Mouse (Mus musculus) hindbrain, embryonic 12.5 days (tissue): ENCODE results near the gene D030056L22Rik. TPM values are rescaled to one million over a fixed set of nuclear protein-coding genes. Genes with fewer than 3 reads are reported as not detected.
"Not testable (repeated sequence)": the region's sequence is repeated elsewhere in the genome, so short reads cannot be mapped to it uniquely, and the experiment has no call there.

Experiments used
- ATAC-seq: fragments of 200-750 bp; cut with Nextera tagmentation; 2 replicates; pipeline ENCODE4 v1.8.0; 2017; ENCODE audit warnings: moderate TSS enrichment; ENCODE audit not compliant: low FRiP score
- H3K27ac ChIP-seq: fragments of 300-500 bp; sonication (generic); 2 replicates; pipeline ENCODE4 v1.5.1; 2016; ENCODE audit warnings: mild to moderate bottlenecking
- H3K27me3 ChIP-seq: fragments of 300-500 bp; sonication (generic); 2 replicates; pipeline ENCODE4 v1.6.1; 2016; ENCODE audit warnings: mild to moderate bottlenecking
- H3K36me3 ChIP-seq: fragments of 300-500 bp; sonication (generic); 2 replicates; pipeline ENCODE4 v1.6.1; 2016; ENCODE audit warnings: mild to moderate bottlenecking
- H3K4me1 ChIP-seq: fragments of 300-500 bp; sonication (generic); 2 replicates; pipeline ENCODE4 v1.6.1; 2016
- H3K4me2 ChIP-seq: fragments of 300-500 bp; sonication (generic); replicated peaks from 2 replicates; pipeline ENCODE4 v1.6.1; 2016; ENCODE audit warnings: mild to moderate bottlenecking
- H3K4me3 ChIP-seq: fragments of 300-500 bp; sonication (generic); 2 replicates; pipeline ENCODE4 v1.5.1; 2016; ENCODE audit warnings: mild to moderate bottlenecking
- H3K9ac ChIP-seq: fragments of 300-500 bp; sonication (generic); 2 replicates; pipeline ENCODE4 v1.6.1; 2016; ENCODE audit warnings: mild to moderate bottlenecking, moderate library complexity
- H3K9me3 ChIP-seq: fragments of 300-500 bp; sonication (generic); replicated peaks from 2 replicates; pipeline ENCODE4 v1.6.1; 2016; ENCODE audit warnings: mild to moderate bottlenecking
- WGBS: fragments of 180-500 bp; shearing (Covaris S2); methylation state at CpG from one replicate; pipeline ENCODE4 v1.1.7; 2016; 5-methylcytosine and 5-hydroxymethylcytosine counted together
- polyA plus RNA-seq: library from polyadenylated mRNA; unstranded; fragments of >200 nt; fragmentation: Nextera tagmentation; extraction: Ambion mirVana; gene quantifications from 2 replicates; pipeline ENCODE4 v1.2.1, GENCODE M21; 2016

The D030056L22Rik gene
- polyA plus RNA-seq, 1 experiment from 2014 or later = 69.3 TPM

DNA sequence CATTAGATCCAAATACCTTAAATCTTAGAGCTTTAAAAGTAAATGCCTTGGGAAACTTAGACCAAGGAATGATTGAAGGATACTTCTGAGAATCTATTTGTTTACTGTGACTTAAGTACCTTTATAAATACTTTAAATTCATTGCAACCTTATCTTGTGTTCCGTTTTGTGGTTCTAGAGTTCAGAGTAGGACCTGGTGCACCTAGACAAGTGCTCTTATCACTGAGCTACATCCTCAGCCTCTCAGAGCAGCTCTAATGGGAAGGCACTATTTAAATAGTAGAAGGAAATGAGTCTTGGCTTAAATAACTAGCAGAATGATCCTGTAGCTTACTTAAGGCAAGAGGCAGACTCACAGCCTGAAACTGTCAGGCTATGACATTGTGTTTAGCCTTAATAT, 17.4 kb upstream of the D030056L22Rik start:
- no peaks in the 10 kb centered on the region for H3K4me1 ChIP-seq
- whole genome bisulfite sequencing = 86% methylated on average over 1 of the region's 1 CpGs
- no peaks in the 10 kb centered on the region for H3K27me3 ChIP-seq
- no peak overlapping the region for H3K4me2 ChIP-seq
- H3K9me3 ChIP-seq = no peaks in the 10 kb centered on the region
- no peak overlapping the region for H3K27ac ChIP-seq
- no peak overlapping the region for H3K9ac ChIP-seq
- 0 out of 2 replicates have a peak, but pooled peaks cover 4% of the 10 kb centered on the region for H3K36me3 ChIP-seq
- no peak overlapping the region for H3K4me3 ChIP-seq
- no peak for ATAC-seq

DNA sequence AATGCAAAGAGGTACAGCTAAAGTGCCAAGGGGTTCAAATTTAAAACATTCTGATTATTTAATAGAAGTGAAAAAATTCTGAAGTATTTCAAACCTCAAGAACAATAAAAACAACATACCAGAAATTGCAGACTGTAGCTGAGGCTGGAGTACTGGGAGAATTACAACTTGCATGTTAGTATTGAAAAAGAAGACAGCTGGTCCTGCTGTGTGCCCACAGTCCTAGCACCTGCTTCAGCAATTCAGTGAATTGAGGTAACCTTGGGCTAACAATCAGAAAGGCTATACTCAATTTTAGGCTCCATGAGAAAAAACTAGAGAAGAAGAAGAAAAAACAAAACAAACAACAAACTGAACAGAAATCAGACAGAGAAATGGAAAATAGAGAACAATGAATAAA, 4.9 kb upstream of the D030056L22Rik start:
- Histone ChIP-seq H3K4me3 (no peak overlapping the region), H3K9me3 (no peaks in the 10 kb centered on the region), H3K36me3 (0 out of 2 replicates have a peak, but pooled peaks cover 2% of the 10 kb centered on the region), H3K4me2 (no peak overlapping the region), H3K9ac (no peak overlapping the region), H3K4me1 (peaks cover 5% of the 10 kb centered on the region; the same call in 1 of the 2 replicates), H3K27me3 (no peaks in the 10 kb centered on the region), H3K27ac (no peak overlapping the region)
- ATAC-seq = no peak

- Histone ChIP-seq H3K36me3 (0 out of 2 replicates have a peak, but pooled peaks cover 2% of the 10 kb centered on the region), H3K27ac (no peak overlapping the region), H3K4me1 (peaks cover 24% of the 10 kb centered on the region), H3K9ac (no peak overlapping the region), H3K4me3 (no peak overlapping the region), H3K4me2 (no peak overlapping the region), H3K27me3 (no peaks in the 10 kb centered on the region), H3K9me3 (no peaks in the 10 kb centered on the region)
- 57% methylated on average over 6 of the region's 6 CpGs for WGBS
- no peak for ATAC-seq
Measured at GRCm38 (mm10) chr19:18710903-18711302, 2.1 kb upstream of the D030056L22Rik start.

DNA sequence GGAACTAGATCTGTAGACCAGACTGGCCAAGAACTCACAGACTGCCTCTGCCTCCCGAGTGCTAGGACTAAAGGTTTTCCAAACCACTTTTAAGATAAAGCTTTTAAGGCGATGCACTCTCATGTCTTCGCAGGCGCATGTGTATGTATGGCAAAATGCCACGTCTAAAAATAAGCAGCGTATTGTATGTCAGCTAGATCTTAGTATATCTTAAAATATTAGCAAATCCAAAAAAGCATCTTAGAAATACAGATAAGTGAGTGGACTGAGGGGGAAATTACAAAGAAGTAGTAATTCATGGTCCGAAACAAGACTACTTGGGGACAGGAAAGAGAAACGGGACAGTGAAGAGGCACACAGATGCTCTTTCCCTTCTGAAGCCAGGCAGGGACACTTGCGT, 1.4 kb upstream of the D030056L22Rik start:
- no peak overlapping the region for H3K4me2 ChIP-seq
- H3K9ac ChIP-seq = no peak overlapping the region
- peaks cover 24% of the 10 kb centered on the region for H3K4me1 ChIP-seq
- no peak for ATAC-seq
- 90% methylated on average over 9 of the region's 9 CpGs for WGBS
- H3K4me3 ChIP-seq = no peak overlapping the region
- no peaks in the 10 kb centered on the region for H3K9me3 ChIP-seq
- 0 out of 2 replicates have a peak, but pooled peaks cover 2% of the 10 kb centered on the region for H3K36me3 ChIP-seq
- H3K27ac ChIP-seq = no peak overlapping the region
- no peaks in the 10 kb centered on the region for H3K27me3 ChIP-seq

GRCm38 (mm10) chr19:18712153-18712865, 684 bp upstream of the D030056L22Rik start:
- H3K27me3 ChIP-seq = no peaks in the 10 kb centered on the region
- no peaks in the 10 kb centered on the region for H3K9me3 ChIP-seq
- peak overlapping the region; percentile 84 for H3K9ac ChIP-seq
- peak overlapping the region; percentile 86 for H3K4me2 ChIP-seq
- H3K4me1 ChIP-seq = peaks cover 24% of the 10 kb centered on the region
- peak overlapping the region; percentile 92 for H3K27ac ChIP-seq
- peak overlapping the region; percentile 95 for H3K4me3 ChIP-seq
- WGBS = 59% methylated on average over 16 of the region's 16 CpGs
- H3K36me3 ChIP-seq = 0 out of 2 replicates have a peak, but pooled peaks cover 2% of the 10 kb centered on the region
- ATAC-seq = 0 out of 2 replicates have a peak, but pooled peaks have one; percentile 9

GRCm38 (mm10) chr19:18713357-18713756, 364 bp downstream of the D030056L22Rik start:
- H3K4me3 ChIP-seq = peak overlapping the region; percentile 95
- H3K27ac ChIP-seq = peak overlapping the region; percentile 68
- H3K4me2 ChIP-seq = peak overlapping the region; percentile 86
- H3K27me3 ChIP-seq, H3K9me3 ChIP-seq, H3K36me3 ChIP-seq: not testable (repeated sequence)
- H3K4me1 ChIP-seq = peaks cover 24% of the 10 kb centered on the region
- peak overlapping the region; percentile 84 for H3K9ac ChIP-seq
- ATAC-seq = peak; percentile 78
- WGBS = under 1% methylated on average over 42 of the region's 46 CpGs

DNA sequence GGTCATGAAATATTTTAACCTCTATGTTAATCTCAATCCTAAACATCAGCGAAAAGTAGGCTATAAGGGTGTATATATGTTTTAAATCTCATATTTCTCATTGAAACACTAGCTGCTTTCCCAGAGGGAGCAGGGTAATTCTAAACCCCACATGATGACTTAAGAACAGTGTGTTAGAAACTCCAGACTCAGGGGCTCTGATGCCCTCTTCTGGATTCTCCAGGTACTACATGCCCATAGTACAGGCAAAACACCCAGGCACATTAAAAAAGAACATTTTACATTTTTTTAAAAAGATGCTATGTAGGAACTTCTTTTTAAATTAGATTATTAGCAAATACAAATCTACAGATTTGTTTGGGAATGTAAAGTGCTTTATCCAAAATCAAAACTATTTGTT, 3.4 kb downstream of the D030056L22Rik start:
- Histone ChIP-seq H3K36me3 (no peaks in the 10 kb centered on the region), H3K4me3 (no peak overlapping the region), H3K27me3 (no peaks in the 10 kb centered on the region), H3K9ac (no peak overlapping the region), H3K27ac (no peak overlapping the region), H3K4me1 (peaks cover 24% of the 10 kb centered on the region), H3K4me2 (no peak overlapping the region), H3K9me3 (no peaks in the 10 kb centered on the region)
- ATAC-seq = no peak
- 43% methylated on average over 1 of the region's 1 CpGs for WGBS

- 92% methylated on average over 3 of the region's 3 CpGs for WGBS
- no peak for ATAC-seq
- H3K9me3 ChIP-seq = no peaks in the 10 kb centered on the region
- H3K36me3 ChIP-seq = no peaks in the 10 kb centered on the region
- no peak overlapping the region for H3K4me2 ChIP-seq
- no peak overlapping the region for H3K9ac ChIP-seq
- no peak overlapping the region for H3K4me3 ChIP-seq
- no peak overlapping the region for H3K27ac ChIP-seq
- H3K4me1 ChIP-seq = peaks cover 4% of the 10 kb centered on the region; the same call in 1 of the 2 replicates
- no peaks in the 10 kb centered on the region for H3K27me3 ChIP-seq
Measured at GRCm38 (mm10) chr19:18720337-18720736, 7.3 kb downstream of the D030056L22Rik start.

DNA sequence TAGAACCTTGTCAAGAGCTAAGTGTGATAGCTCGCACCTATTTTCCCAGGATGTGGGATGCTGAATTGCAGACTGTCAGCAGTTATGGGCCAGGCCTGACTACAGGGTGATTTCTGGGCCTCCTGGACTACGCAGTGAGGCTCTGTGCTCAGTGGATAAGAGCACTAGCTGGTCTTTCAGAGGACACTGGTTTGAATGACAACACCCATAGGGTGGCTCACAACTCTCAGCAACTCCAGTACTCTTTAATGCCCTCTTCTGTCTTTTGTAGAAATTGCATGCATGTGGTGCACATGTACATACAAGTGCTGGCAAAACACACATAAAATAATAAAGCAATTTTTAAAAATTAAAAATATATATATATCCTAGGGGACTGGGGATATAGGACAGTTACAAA, 12.2 kb downstream of the D030056L22Rik start:
- WGBS = 89% methylated on average over 2 of the region's 2 CpGs
- H3K27me3 ChIP-seq = no peaks in the 10 kb centered on the region
- ATAC-seq = no peak

GRCm38 (mm10) chr19:18730255-18730654, 17.3 kb downstream of the D030056L22Rik start:
- Histone ChIP-seq H3K27ac (no peak overlapping the region), H3K4me2 (no peak overlapping the region), H3K9me3 (no peaks in the 10 kb centered on the region), H3K4me3 (no peak overlapping the region), H3K27me3 (no peaks in the 10 kb centered on the region), H3K4me1 (no peaks in the 10 kb centered on the region), H3K9ac (no peak overlapping the region), H3K36me3 (no peaks in the 10 kb centered on the region)
- ATAC-seq = no peak
- WGBS = 84% methylated on average over 7 of the region's 7 CpGs

More for the DNA sequence above, 12.2 kb downstream of the D030056L22Rik start:
- Histone ChIP-seq H3K4me1 (no peaks in the 10 kb centered on the region), H3K9me3 (no peaks in the 10 kb centered on the region), H3K4me2 (no peak overlapping the region), H3K36me3 (no peaks in the 10 kb centered on the region), H3K9ac (no peak overlapping the region), H3K27ac (no peak overlapping the region), H3K4me3 (no peak overlapping the region)

GRCm38 (mm10) chr19:18731077-18731476, 18.1 kb downstream of the D030056L22Rik start:
- Histone ChIP-seq H3K9me3 (no peaks in the 10 kb centered on the region), H3K27me3 (no peaks in the 10 kb centered on the region), H3K36me3 (no peaks in the 10 kb centered on the region), H3K9ac (no peak overlapping the region), H3K4me3 (no peak overlapping the region), H3K4me1 (no peaks in the 10 kb centered on the region), H3K4me2 (no peak overlapping the region), H3K27ac (no peak overlapping the region)
- ATAC-seq = no peak
- 53% methylated on average over 7 of the region's 7 CpGs for WGBS

GRCm38 (mm10) chr19:18735901-18736300, 22.9 kb downstream of the D030056L22Rik start:
- 95% methylated on average over 4 of the region's 4 CpGs for WGBS
- Histone ChIP-seq H3K9me3 (no peaks in the 10 kb centered on the region), H3K36me3 (no peaks in the 10 kb centered on the region), H3K4me3 (no peak overlapping the region), H3K27me3 (no peaks in the 10 kb centered on the region), H3K9ac (no peak overlapping the region), H3K27ac (no peak overlapping the region), H3K4me2 (no peak overlapping the region), H3K4me1 (no peaks in the 10 kb centered on the region)
- ATAC-seq = no peak

DNA sequence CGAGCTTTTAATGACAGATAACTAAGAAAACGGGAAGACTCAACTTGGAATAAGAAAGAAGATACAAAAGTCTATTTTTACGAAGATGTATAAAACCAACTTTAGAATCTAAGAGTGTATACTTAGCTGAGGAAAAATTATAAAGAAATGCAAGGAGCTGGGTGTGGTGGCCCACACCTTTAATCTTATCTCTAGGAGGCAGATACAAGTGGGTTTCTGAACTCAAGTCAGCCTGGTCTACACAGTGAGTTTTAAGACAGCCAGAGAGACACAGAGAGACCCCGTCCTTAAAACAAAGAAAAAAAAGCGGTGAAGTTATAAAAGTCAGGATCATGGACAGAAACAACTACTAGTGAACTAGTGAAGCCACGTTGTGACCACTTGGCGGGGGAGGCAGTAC, 26.2 kb downstream of the D030056L22Rik start:
- 88% methylated on average over 7 of the region's 7 CpGs for WGBS
- Histone ChIP-seq H3K27me3 (no peaks in the 10 kb centered on the region), H3K9me3 (no peaks in the 10 kb centered on the region), H3K9ac (no peak overlapping the region), H3K36me3 (no peaks in the 10 kb centered on the region), H3K4me2 (no peak overlapping the region), H3K4me3 (no peak overlapping the region), H3K4me1 (no peaks in the 10 kb centered on the region), H3K27ac (no peak overlapping the region)
- ATAC-seq = no peak
